Mouse (Mus musculus): ENCODE data around the gene Vgf.

The Vgf gene

GRCm38 (mm10) chr5:137072079-137072960 lies 46.1 kb downstream of the Vgf start, which contains the start of gene Serpine1:
Gene Serpine1, minus strand, starts transcription at chr5:137072268.
- DNase-seq (ENCODE audit: low spot score in 2 of 2), result peak; percentile 35 to 62

- DNase-seq (ENCODE audit: low spot score in 2 of 2), result no peak
Observed at GRCm38 (mm10) chr5:137073141-137073540, 46.9 kb downstream of the Vgf start.

GRCm38 (mm10) chr5:137074191-137074651 lies 48.0 kb downstream of the Vgf start:
- DNase-seq (ENCODE audit: low spot score in 2 of 2), result no peak

- DNase-seq (ENCODE audit: low spot score in 2 of 2), result no peak
Observed at GRCm38 (mm10) chr5:137075726-137076125, 49.5 kb downstream of the Vgf start.

- no peak for DNase-seq (ENCODE audit: low spot score in 2 of 2)
Observed at GRCm38 (mm10) chr5:137076191-137076930, 50.2 kb downstream of the Vgf start.

GRCm38 (mm10) chr5:137077187-137077586 lies 51.0 kb downstream of the Vgf start:
- DNase-seq (ENCODE audit: low spot score in 2 of 2), result no peak

- no peak for DNase-seq (ENCODE audit: low spot score in 2 of 2)
Observed at GRCm38 (mm10) chr5:137078041-137078440, 51.8 kb downstream of the Vgf start.

GRCm38 (mm10) chr5:137078616-137079015 lies 52.4 kb downstream of the Vgf start:
- DNase-seq (ENCODE audit: low spot score in 2 of 2), result no peak

- DNase-seq (ENCODE audit: low spot score in 2 of 2), result no peak
Observed at GRCm38 (mm10) chr5:137079849-137080248, 53.7 kb downstream of the Vgf start.
